Mouse (Mus musculus) lung, adult 2 months (tissue): Measurements from ENCODE around the gene Hoxb9. TPM values are rescaled to one million over a fixed set of nuclear protein-coding genes. Genes with fewer than 3 reads are reported as not detected.

Experiments used
- DNase-seq: peaks from one replicate; pipeline ENCODE4 v3.0.0; 2022
- H3K4me1 ChIP-seq: fragments of 200-500 bp; 2 replicates; pipeline ENCODE4 v1.6.1; 2011; ENCODE audit warnings: low read length; ENCODE audit not compliant: control insufficient read depth, insufficient read depth
- H3K4me3 ChIP-seq: fragments of 200-500 bp; replicated peaks from 2 replicates; pipeline ENCODE3; 2011; ENCODE audit warnings: low read depth, mild to moderate bottlenecking, control low read depth, low read length; ENCODE audit errors: extremely low read depth
- CTCF ChIP-seq: fragments of 200-500 bp; IDR thresholded peaks from 2 replicates; pipeline ENCODE4 v1.5.1; 2011; ENCODE audit warnings: mild to moderate bottlenecking, low read length, control low read depth; ENCODE audit not compliant: insufficient read depth
- POLR2A ChIP-seq: fragments of 200-500 bp; IDR thresholded peaks from 2 replicates; pipeline ENCODE4 v1.6.1; 2011; ENCODE audit warnings: low read depth, mild to moderate bottlenecking, control low read depth, low read length, borderline replicate concordance; ENCODE audit errors: extremely low read depth
- WGBS: fragments of 180-500 bp; shearing (Covaris S2); methylation state at CpG from one replicate; pipeline ENCODE4 v1.1.7; 2018; 5-methylcytosine and 5-hydroxymethylcytosine counted together
- polyA plus RNA-seq: library from polyadenylated mRNA; depleted of rRNA; stranded (reverse); fragments of >200 nt; gene quantifications from 2 replicates; pipeline ENCODE4 v1.2.3, GENCODE M21; 2012; rRNA removed

The Hoxb9 gene
- polyA plus RNA-seq, 1 experiment = not detected

DNA sequence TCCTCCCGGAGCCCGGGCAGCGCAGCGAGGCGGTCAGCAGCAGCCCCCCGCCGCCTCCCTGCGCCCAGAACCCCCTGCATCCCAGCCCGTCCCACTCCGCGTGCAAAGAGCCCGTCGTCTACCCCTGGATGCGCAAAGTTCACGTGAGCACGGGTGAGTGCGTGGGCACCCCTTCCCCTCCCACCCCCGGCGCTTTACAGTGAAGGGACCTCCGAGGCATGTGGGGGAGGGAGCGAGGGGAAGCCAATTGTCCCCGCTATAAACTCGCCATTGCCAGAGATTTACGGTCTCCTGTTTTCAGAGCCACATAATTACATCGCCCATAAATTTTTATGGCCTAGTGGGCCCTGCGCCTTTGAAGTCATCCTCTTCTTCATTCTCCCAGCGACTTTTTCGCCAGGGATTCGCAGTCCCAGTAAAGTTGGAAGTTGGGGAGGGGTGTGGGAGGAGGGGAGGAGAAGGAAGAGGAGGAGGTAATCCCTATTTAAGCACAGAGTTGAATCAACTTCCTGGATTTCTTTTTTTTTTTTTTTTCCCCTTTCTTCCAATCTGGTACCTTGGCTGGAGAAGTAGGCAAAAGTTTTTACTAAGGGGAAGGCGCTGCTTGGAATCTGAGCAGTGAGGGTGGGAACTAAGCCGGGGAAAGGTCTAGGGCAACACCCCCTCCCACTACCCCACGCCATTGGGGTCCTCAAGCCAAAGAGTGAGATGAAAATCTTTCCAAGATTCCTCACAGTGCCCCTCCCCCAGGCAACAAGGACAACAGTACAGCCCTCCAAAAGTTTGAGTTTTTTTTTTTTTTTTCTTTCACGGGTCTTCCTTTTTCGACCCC is 48.0 kb downstream of the Hoxb9 start:
- H3K4me1 ChIP-seq = peaks cover 3% of the 10 kb centered on the region; the same call in 1 of the 2 replicates
- no peak for DNase-seq
- no peak for TF ChIP-seq CTCF
- no peak for TF ChIP-seq POLR2A
- H3K4me3 ChIP-seq = peak overlapping the region; percentile 84
- 1% methylated on average over 25 of the region's 34 CpGs for WGBS

DNA sequence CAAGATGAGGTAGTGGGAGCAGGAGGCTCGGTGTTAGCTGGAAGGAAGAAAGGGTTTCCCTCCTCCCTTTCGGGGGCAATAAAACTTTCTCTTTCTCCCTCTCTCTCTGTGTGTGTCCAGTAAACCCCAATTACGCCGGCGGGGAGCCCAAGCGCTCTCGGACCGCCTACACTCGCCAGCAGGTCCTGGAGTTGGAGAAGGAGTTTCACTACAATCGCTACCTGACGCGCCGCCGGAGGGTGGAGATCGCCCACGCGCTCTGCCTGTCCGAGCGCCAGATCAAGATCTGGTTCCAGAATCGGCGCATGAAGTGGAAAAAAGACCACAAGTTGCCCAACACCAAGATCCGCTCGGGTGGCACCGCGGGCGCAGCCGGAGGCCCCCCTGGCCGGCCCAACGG is 48.7 kb downstream of the Hoxb9 start:
- TF ChIP-seq POLR2A (no peak), CTCF (no peak)
- DNase-seq = no peak
- WGBS = 3% methylated on average over 29 of the region's 29 CpGs
- Histone ChIP-seq H3K4me1 (peaks cover 3% of the 10 kb centered on the region; the same call in 1 of the 2 replicates), H3K4me3 (peak overlapping the region; percentile 62)

DNA sequence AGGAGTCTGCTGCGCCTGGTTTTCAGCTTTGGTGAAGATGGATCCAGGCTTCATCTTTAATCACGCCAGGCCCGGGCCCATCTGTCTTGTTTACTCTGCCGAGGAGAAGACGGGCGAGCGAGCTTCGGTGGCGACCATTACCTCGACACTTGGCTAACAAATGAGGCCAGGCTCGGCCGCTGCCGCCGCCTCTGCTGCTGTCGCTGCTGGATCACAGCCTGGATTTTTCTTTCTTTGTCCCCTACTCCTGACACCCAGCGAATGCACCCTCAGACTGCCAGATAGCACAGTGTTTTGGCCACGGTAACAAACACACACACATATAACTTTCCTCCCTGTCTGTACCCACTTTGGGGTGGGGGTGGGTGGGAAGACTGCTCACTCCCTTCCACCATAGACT is 49.4 kb downstream of the Hoxb9 start:
- DNase-seq = no peak
- 32% methylated on average over 17 of the region's 17 CpGs for WGBS
- Histone ChIP-seq H3K4me3 (peak overlapping the region; percentile 9), H3K4me1 (peaks cover 2% of the 10 kb centered on the region; the same call in 1 of the 2 replicates)
- TF ChIP-seq POLR2A (no peak), CTCF (no peak)

DNA sequence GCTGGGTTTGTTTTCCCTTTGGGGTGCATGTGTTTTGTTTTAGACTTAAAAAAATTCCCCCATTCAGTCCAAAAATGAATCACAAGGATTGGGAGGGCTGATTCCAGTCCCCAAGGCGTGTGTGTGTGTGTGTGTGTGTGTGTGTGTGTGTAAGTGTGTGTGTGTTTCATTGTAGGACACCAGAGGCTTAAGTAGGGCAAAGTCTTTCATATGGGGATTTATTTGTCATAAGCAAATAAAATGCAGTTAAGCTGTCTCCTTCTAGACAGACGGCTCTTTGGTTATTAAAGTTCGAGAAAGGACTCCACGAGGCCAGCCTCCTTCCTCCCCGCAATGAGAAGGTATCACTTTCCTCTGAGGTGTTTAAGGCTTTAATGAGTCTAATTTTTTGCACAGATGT is 50.6 kb downstream of the Hoxb9 start:
- no peak overlapping the region for H3K4me3 ChIP-seq
- no peaks in the 10 kb centered on the region; the same call in 1 of the 2 replicates for H3K4me1 ChIP-seq
- 48% methylated on average over 5 of the region's 5 CpGs for WGBS
- DNase-seq = no peak
- no peak for TF ChIP-seq POLR2A

DNA sequence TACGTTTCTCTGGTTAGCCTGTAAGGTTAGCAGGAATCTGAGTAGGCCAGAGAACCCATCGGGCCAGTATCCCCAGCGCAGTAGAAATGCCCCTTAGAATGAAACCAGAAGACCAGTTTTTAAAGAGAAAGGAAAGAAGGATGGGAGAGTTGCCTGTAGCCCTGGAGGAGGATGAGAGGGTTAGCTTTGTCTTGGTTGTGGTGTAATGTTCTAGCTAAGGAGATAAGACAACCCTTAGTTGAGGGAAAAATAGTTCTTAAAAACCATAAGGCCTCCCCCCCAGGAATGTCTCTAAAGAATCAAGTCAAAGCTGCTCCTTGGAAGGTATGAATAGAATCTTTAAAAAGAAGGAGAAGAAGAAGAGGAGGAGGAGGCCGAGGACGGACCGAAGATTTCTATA is 51.5 kb downstream of the Hoxb9 start:
- Histone ChIP-seq H3K4me3 (no peak overlapping the region), H3K4me1 (no peaks in the 10 kb centered on the region; the same call in none of the 2 replicates)
- TF ChIP-seq POLR2A (no peak), CTCF (no peak)
- WGBS = 60% methylated on average over 6 of the region's 6 CpGs
- no peak for DNase-seq

DNA sequence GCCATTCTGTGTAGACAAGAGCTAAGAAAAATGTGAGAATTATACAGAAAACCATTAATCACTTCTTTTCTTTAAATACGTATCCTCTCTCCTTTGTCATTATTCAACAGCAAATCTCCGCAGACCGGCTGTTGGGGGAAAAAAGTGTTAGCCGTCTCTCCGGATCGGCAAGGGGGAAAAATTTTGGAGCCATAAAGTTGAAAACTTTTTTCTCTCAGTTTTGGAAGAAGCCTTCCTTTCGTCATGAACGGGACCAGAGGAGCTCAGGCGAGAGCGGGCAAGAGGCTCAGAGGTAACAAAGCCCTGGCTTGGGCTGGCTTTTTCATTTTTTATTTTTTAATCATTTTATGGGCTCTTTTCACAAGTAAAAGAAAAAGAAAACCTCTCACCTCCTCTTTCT is 51.9 kb downstream of the Hoxb9 start, which contains the start of gene Hoxb3:
TSS of gene Hoxb3 (plus strand) at position 173 of the 400 bp plus-strand sequence.
- Histone ChIP-seq H3K4me3 (no peak within 1 kb of the TSS), H3K4me1 (no peaks in the 10 kb centered on the region; the same call in none of the 2 replicates)
- 55% methylated on average over 10 of the region's 10 CpGs for WGBS
- DNase-seq = no peak
- TF ChIP-seq POLR2A (no peak), CTCF (no peak)

GRCm38 (mm10) chr11:96324125-96324524 is 52.9 kb downstream of the Hoxb9 start:
- TF ChIP-seq POLR2A (no peak), CTCF (no peak)
- H3K4me3 ChIP-seq = no peak overlapping the region
- no peak for DNase-seq
- no peaks in the 10 kb centered on the region; the same call in none of the 2 replicates for H3K4me1 ChIP-seq
- WGBS = 28% methylated on average over 5 of the region's 5 CpGs

GRCm38 (mm10) chr11:96324965-96325364 is 53.7 kb downstream of the Hoxb9 start:
- no peaks in the 10 kb centered on the region; the same call in none of the 2 replicates for H3K4me1 ChIP-seq
- TF ChIP-seq POLR2A (no peak), CTCF (no peak)
- H3K4me3 ChIP-seq = no peak overlapping the region
- DNase-seq = no peak
- WGBS = 49% methylated on average over 8 of the region's 8 CpGs

- TF ChIP-seq CTCF (no peak), POLR2A (no peak)
- 50% methylated on average over 22 of the region's 22 CpGs for WGBS
- H3K4me3 ChIP-seq = peak overlapping the region; percentile 19
- no peaks in the 10 kb centered on the region; the same call in none of the 2 replicates for H3K4me1 ChIP-seq
- no peak for DNase-seq
Observed at GRCm38 (mm10) chr11:96325747-96326212, 54.5 kb downstream of the Hoxb9 start.

Other genes starting within 250 kb of the Hoxb9 start
- not detected in 2 replicates for gene Gip, start 246.9 kb upstream of the Hoxb9 start, polyA plus RNA-seq
- gene Snf8, start 236.6 kb upstream of the Hoxb9 start, polyA plus RNA-seq = 18.1 and 24.1 TPM in 2 replicates
- 31.1 and 38.1 TPM in 2 replicates for gene Ube2z, start 206.1 kb upstream of the Hoxb9 start, polyA plus RNA-seq
- 235 and 352 TPM in 2 replicates for gene Atp5g1, start 195.8 kb upstream of the Hoxb9 start, polyA plus RNA-seq
- gene Calcoco2, start 159.5 kb upstream of the Hoxb9 start, polyA plus RNA-seq = 0.08 and 0.11 TPM in 2 replicates
- gene Ttll6, start 137.7 kb upstream of the Hoxb9 start, polyA plus RNA-seq = 3.6 and 4.6 TPM in 2 replicates
- gene Hoxb13, start 77.1 kb upstream of the Hoxb9 start, polyA plus RNA-seq = 1.4 TPM in 1 of 2 replicates, not detected in the other
- gene Hoxb8, start 10.4 kb downstream of the Hoxb9 start, polyA plus RNA-seq = 0.18 and 0.44 TPM in 2 replicates
- gene Hoxb7, start 15.2 kb downstream of the Hoxb9 start, polyA plus RNA-seq = 0.52 and 1.1 TPM in 2 replicates
- 8.1 and 8.2 TPM in 2 replicates for gene Hoxb6, start 21.0 kb downstream of the Hoxb9 start, polyA plus RNA-seq
- gene Hoxb5, start 31.9 kb downstream of the Hoxb9 start, polyA plus RNA-seq = 12.1 and 15.6 TPM in 2 replicates
- 9.9 and 12.5 TPM in 2 replicates for gene Hoxb4, start 46.8 kb downstream of the Hoxb9 start, polyA plus RNA-seq
- gene Hoxb3, start 51.9 kb downstream of the Hoxb9 start, polyA plus RNA-seq = 11.0 and 13.2 TPM in 2 replicates
- 19.7 and 24.7 TPM in 2 replicates for gene Hoxb2, start 79.1 kb downstream of the Hoxb9 start, polyA plus RNA-seq
- not detected in 2 replicates for gene Hoxb1, start 94.3 kb downstream of the Hoxb9 start, polyA plus RNA-seq
- gene Skap1, start 193.1 kb downstream of the Hoxb9 start, polyA plus RNA-seq = 2.2 and 2.4 TPM in 2 replicates